Mouse (Mus musculus) liver, embryonic 11.5 days (tissue): Measurements from ENCODE around the gene Prrxl1. TPM values are rescaled to one million over a fixed set of nuclear protein-coding genes. Genes with fewer than 3 reads are reported as not detected.
A peak's percentile ranks its signal among the peaks of the same experiment; 100 is the strongest.

Experiments used
- ATAC-seq: fragments of 200-750 bp; cut with Nextera tagmentation; replicated peaks from 2 replicates; pipeline ENCODE4 v1.8.0; 2017; ENCODE audit warnings: moderate number of reproducible peaks, mild to moderate bottlenecking, moderate TSS enrichment, moderate library complexity; ENCODE audit not compliant: low FRiP score
- DNase-seq: peaks from one replicate; pipeline ENCODE4 v3.0.0-alpha.2; 2017; ENCODE audit warnings: low spot score
- H3K27ac ChIP-seq: fragments of 300-500 bp; sonication (generic); 2 replicates; pipeline ENCODE4 v1.5.1; 2014; ENCODE audit warnings: mild to moderate bottlenecking, low read depth, low read length, control low read depth
- H3K27me3 ChIP-seq: fragments of 300-500 bp; sonication (generic); replicated peaks from 2 replicates; pipeline ENCODE4 v1.6.1; 2014; ENCODE audit warnings: low read length, mixed read lengths; ENCODE audit not compliant: control insufficient read depth, insufficient read depth
- H3K36me3 ChIP-seq: fragments of 300-500 bp; sonication (generic); 2 replicates; pipeline ENCODE4 v1.6.1; 2014; ENCODE audit warnings: mild to moderate bottlenecking, low read length, moderate library complexity, mixed read lengths; ENCODE audit not compliant: control insufficient read depth, insufficient read depth
- H3K4me1 ChIP-seq: fragments of 300-500 bp; sonication (generic); replicated peaks from 2 replicates; pipeline ENCODE4 v1.6.1; 2014; ENCODE audit warnings: low read length, mixed read lengths; ENCODE audit not compliant: control insufficient read depth, insufficient read depth
- H3K4me2 ChIP-seq: fragments of 300-500 bp; sonication (generic); 2 replicates; pipeline ENCODE4 v1.6.1; 2014; ENCODE audit warnings: mild to moderate bottlenecking, control low read depth, moderate library complexity
- H3K4me3 ChIP-seq: fragments of 300-500 bp; sonication (generic); 2 replicates; pipeline ENCODE4 v1.5.1; 2014; ENCODE audit warnings: low read depth, low read length, control low read depth
- H3K9ac ChIP-seq: fragments of 300-500 bp; sonication (generic); 2 replicates; pipeline ENCODE4 v1.6.1; 2014; ENCODE audit warnings: low read depth, low read length, control low read depth
- H3K9me3 ChIP-seq: fragments of 300-500 bp; sonication (generic); 2 replicates; pipeline ENCODE4 v1.6.1; 2016; ENCODE audit warnings: low read length, inconsistent platforms, mixed read lengths; ENCODE audit not compliant: control insufficient read depth
- WGBS: fragments of 180-500 bp; shearing (Covaris S2); extraction: QIAGEN DNeasy Blood & Tissue Kit; methylation state at CpG from one replicate; pipeline ENCODE4 v1.1.7; 2014; 5-methylcytosine and 5-hydroxymethylcytosine counted together
- polyA plus RNA-seq: library from polyadenylated mRNA; unstranded; fragments of >200 nt; fragmentation: Nextera tagmentation; extraction: Ambion mirVana; gene quantifications from 2 replicates; pipeline ENCODE4 v1.2.1, GENCODE M21; 2014

Gene Prrxl1
- polyA plus RNA-seq, 1 experiment from 2014 or later, result not detected

- ATAC-seq, result no peak
- no peaks in the 10 kb centered on the region for H3K4me1 ChIP-seq
- no peak overlapping the region for H3K27ac ChIP-seq
- H3K9me3 ChIP-seq, result no peaks in the 10 kb centered on the region
- 85% methylated on average over 9 of the region's 9 CpGs for WGBS
- no peak overlapping the region for H3K4me2 ChIP-seq
- H3K36me3 ChIP-seq, result no peaks in the 10 kb centered on the region
- no peak for DNase-seq
- H3K9ac ChIP-seq, result no peak overlapping the region
- no peak overlapping the region for H3K4me3 ChIP-seq
- no peaks in the 10 kb centered on the region; the same call in 1 of the 2 replicates for H3K27me3 ChIP-seq
Observed at GRCm38 (mm10) chr14:32583696-32584095, 15.5 kb upstream of the Prrxl1 start.

GRCm38 (mm10) chr14:32587013-32587784, 12.0 kb upstream of the Prrxl1 start:
- DNase-seq (peak; percentile 56), ATAC-seq (no peak)
- H3K4me1 ChIP-seq, result no peaks in the 10 kb centered on the region
- H3K27ac ChIP-seq, result no peak overlapping the region
- H3K9me3 ChIP-seq, result no peaks in the 10 kb centered on the region
- 0 out of 2 replicates have a peak overlapping the region, but pooled peaks have one; percentile 5 for H3K4me2 ChIP-seq
- 16% methylated on average over 10 of the region's 10 CpGs for WGBS
- H3K4me3 ChIP-seq, result no peak overlapping the region
- H3K36me3 ChIP-seq, result no peaks in the 10 kb centered on the region
- H3K9ac ChIP-seq, result no peak overlapping the region
- H3K27me3 ChIP-seq, result peaks cover 9% of the 10 kb centered on the region

- no peak for ATAC-seq
Observed at GRCm38 (mm10) chr14:32590377-32590776, 8.8 kb upstream of the Prrxl1 start.

GRCm38 (mm10) chr14:32597232-32598231, 1.7 kb upstream of the Prrxl1 start:
- WGBS, result 2% methylated on average over 78 of the region's 78 CpGs
- Histone ChIP-seq H3K9ac (no peak overlapping the region), H3K4me3 (no peak overlapping the region), H3K4me1 (no peaks in the 10 kb centered on the region; the same call in 1 of the 2 replicates), H3K4me2 (peak overlapping the region; percentile 43), H3K9me3 (no peaks in the 10 kb centered on the region), H3K36me3 (no peaks in the 10 kb centered on the region), H3K27me3 (peaks cover 88% of the 10 kb centered on the region), H3K27ac (no peak overlapping the region)
- DNase-seq (peak; percentile 85), ATAC-seq (no peak)

More at GRCm38 (mm10) chr14:32590377-32590776, 8.8 kb upstream of the Prrxl1 start:
- peaks cover 31% of the 10 kb centered on the region for H3K27me3 ChIP-seq
- no peaks in the 10 kb centered on the region for H3K9me3 ChIP-seq
- no peaks in the 10 kb centered on the region for H3K36me3 ChIP-seq
- no peak overlapping the region for H3K4me2 ChIP-seq
- no peak overlapping the region for H3K9ac ChIP-seq
- no peak overlapping the region for H3K4me3 ChIP-seq
- H3K4me1 ChIP-seq, result no peaks in the 10 kb centered on the region
- DNase-seq, result no peak
- 61% methylated on average over 3 of the region's 3 CpGs for WGBS
- H3K27ac ChIP-seq, result no peak overlapping the region

- no peak overlapping the region for H3K4me2 ChIP-seq
- no peaks in the 10 kb centered on the region for H3K36me3 ChIP-seq
- no peak overlapping the region for H3K27ac ChIP-seq
- no peak overlapping the region for H3K4me3 ChIP-seq
- ATAC-seq, result no peak
- no peaks in the 10 kb centered on the region; the same call in 1 of the 2 replicates for H3K4me1 ChIP-seq
- H3K9ac ChIP-seq, result no peak overlapping the region
- 12% methylated on average over 23 of the region's 23 CpGs for WGBS
- DNase-seq, result no peak
- H3K27me3 ChIP-seq, result peaks cover 85% of the 10 kb centered on the region
- H3K9me3 ChIP-seq, result no peaks in the 10 kb centered on the region
Observed at GRCm38 (mm10) chr14:32598437-32599219, 579 bp upstream of the Prrxl1 start.

GRCm38 (mm10) chr14:32600110-32600509, 903 bp downstream of the Prrxl1 start:
- Histone ChIP-seq H3K9ac (no peak overlapping the region), H3K27ac (no peak overlapping the region), H3K36me3 (no peaks in the 10 kb centered on the region), H3K27me3 (peaks cover 73% of the 10 kb centered on the region), H3K9me3 (no peaks in the 10 kb centered on the region), H3K4me2 (no peak overlapping the region), H3K4me1 (no peaks in the 10 kb centered on the region; the same call in 1 of the 2 replicates), H3K4me3 (no peak overlapping the region)
- DNase-seq, result no peak
- 7% methylated on average over 16 of the region's 16 CpGs for WGBS
- no peak for ATAC-seq

GRCm38 (mm10) chr14:32605508-32605907, 6.3 kb downstream of the Prrxl1 start:
- ATAC-seq (no peak), DNase-seq (no peak)
- no peak overlapping the region for H3K4me2 ChIP-seq
- 60% methylated on average over 15 of the region's 15 CpGs for WGBS
- no peaks in the 10 kb centered on the region for H3K4me1 ChIP-seq
- no peaks in the 10 kb centered on the region for H3K9me3 ChIP-seq
- H3K4me3 ChIP-seq, result no peak overlapping the region
- H3K9ac ChIP-seq, result no peak overlapping the region
- H3K36me3 ChIP-seq, result no peaks in the 10 kb centered on the region
- H3K27me3 ChIP-seq, result peaks cover 20% of the 10 kb centered on the region
- no peak overlapping the region for H3K27ac ChIP-seq

GRCm38 (mm10) chr14:32606316-32606715, 7.1 kb downstream of the Prrxl1 start:
- DNase-seq (no peak), ATAC-seq (no peak)
- Histone ChIP-seq H3K4me3 (no peak overlapping the region), H3K4me1 (no peaks in the 10 kb centered on the region), H3K9ac (no peak overlapping the region), H3K27me3 (peaks cover 12% of the 10 kb centered on the region), H3K4me2 (no peak overlapping the region), H3K36me3 (no peaks in the 10 kb centered on the region), H3K27ac (no peak overlapping the region), H3K9me3 (no peaks in the 10 kb centered on the region)
- WGBS, result 78% methylated on average over 8 of the region's 8 CpGs
